Mouse (Mus musculus) hindbrain, embryonic 10.5 days (tissue): ENCODE measurements around the gene Rps3a1. TPM values are rescaled to one million over a fixed set of nuclear protein-coding genes. Genes with fewer than 3 reads are reported as not detected.
"Not testable (repeated sequence)": the region's sequence is repeated elsewhere in the genome, so short reads cannot be mapped to it uniquely, and the experiment has no call there.

ENCODE experiments used
- DNase-seq: peaks from one replicate; pipeline ENCODE4 v3.0.0-alpha.2; 2017; ENCODE audit warnings: low spot score
- H3K27ac ChIP-seq: fragments of 300-500 bp; sonication (generic); 2 replicates; pipeline ENCODE4 v1.5.1; 2016; ENCODE audit warnings: mild to moderate bottlenecking, moderate library complexity
- H3K27me3 ChIP-seq: fragments of 300-500 bp; sonication (generic); 2 replicates; pipeline ENCODE4 v1.6.1; 2016; ENCODE audit warnings: mild to moderate bottlenecking; ENCODE audit not compliant: poor library complexity, insufficient read depth, severe bottlenecking
- H3K36me3 ChIP-seq: fragments of 300-500 bp; sonication (generic); 2 replicates; pipeline ENCODE4 v1.6.1; 2016; ENCODE audit warnings: mild to moderate bottlenecking, moderate library complexity
- H3K4me1 ChIP-seq: fragments of 300-500 bp; sonication (generic); replicated peaks from 2 replicates; pipeline ENCODE4 v1.6.1; 2016; ENCODE audit warnings: mild to moderate bottlenecking
- H3K4me3 ChIP-seq: fragments of 300-500 bp; sonication (generic); 2 replicates; pipeline ENCODE4 v1.5.1; 2016; ENCODE audit warnings: mild to moderate bottlenecking, moderate library complexity
- H3K9me3 ChIP-seq: fragments of 300-500 bp; sonication (generic); 2 replicates; pipeline ENCODE4 v1.6.1; 2016; ENCODE audit warnings: mild to moderate bottlenecking, moderate library complexity
- WGBS: fragments of 180-500 bp; shearing (Covaris S2); methylation state at CpG from one replicate; pipeline ENCODE4 v1.1.7; 2016; 5-methylcytosine and 5-hydroxymethylcytosine counted together
- polyA plus RNA-seq: library from polyadenylated mRNA; unstranded; fragments of >200 nt; fragmentation: Nextera tagmentation; extraction: Ambion mirVana; gene quantifications from 2 replicates; pipeline ENCODE4 v1.2.1, GENCODE M21; 2016

Rps3a1 gene
- polyA plus RNA-seq, 1 experiment from 2014 or later = 978 TPM

DNA sequence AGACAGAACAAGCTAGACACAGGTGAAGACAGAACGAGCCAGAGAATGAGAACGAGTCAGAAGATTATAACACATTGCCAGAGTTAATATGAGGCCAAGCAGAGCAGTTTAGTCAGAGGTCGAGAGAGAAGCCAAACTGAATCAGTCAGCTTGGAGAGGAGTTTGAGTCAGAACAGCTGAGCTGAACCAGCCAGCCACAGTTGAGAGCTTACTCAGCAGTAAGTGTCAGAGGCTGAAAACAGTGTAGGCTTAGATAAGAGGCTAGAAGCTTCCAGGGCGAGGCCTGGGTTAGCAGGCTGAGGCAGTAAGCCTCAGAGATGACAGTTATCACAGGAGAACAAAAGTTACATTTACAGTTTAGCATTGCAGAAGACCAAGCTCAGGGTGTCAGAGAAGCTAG, 33.9 kb downstream of the Rps3a1 start:
- Histone ChIP-seq H3K9me3 (no peaks in the 10 kb centered on the region), H3K36me3 (no peaks in the 10 kb centered on the region), H3K27ac (no peak overlapping the region), H3K4me3 (no peak overlapping the region), H3K4me1 (0 out of 2 replicates have a peak, but pooled peaks cover 9% of the 10 kb centered on the region), H3K27me3 (no peaks in the 10 kb centered on the region)
- 88% methylated on average over 4 of the region's 4 CpGs for WGBS
- DNase-seq = no peak

DNA sequence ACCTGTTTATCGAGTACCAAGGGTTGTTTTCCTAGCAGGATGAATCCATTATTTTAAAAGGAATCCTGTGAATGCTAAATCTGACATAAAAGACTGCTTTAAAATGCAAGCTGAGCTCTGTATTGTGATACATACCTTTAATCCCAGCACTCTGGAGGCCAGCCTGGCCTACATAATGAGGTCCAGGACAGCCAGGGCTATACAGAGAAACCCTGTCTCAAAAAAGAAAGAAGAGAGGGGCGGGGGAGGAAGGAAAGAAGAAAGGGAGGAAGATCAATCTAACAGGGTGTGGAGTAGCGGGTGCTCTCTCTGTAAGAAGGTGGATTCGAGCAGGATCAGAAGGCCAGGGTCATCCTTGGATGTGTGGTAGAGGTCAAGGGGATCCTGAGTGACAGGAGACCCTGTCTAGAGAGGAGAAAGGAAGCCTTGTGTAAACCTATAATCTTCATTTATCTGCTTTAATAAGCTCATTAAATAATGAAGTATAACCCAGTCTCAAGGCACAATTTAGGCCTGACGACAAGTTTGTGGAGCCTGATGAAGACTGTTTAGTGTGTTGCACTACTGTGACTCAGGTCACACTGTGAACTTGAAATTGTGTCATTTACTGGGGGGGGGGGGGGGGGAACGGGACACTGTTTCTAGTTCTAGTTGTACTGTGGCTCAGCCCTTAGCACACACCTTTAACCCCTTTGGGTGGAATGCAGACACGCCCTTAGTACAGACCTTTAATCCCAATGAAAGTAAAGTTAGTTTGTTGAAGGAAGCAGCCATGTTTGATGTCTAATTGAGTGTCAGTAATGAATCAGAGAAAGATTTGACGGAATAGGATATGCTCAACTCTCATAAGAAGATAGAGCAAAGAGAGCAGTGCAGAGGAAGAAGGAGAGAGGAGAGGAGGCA, 34.6 kb downstream of the Rps3a1 start:
- H3K36me3 ChIP-seq = 0 out of 2 replicates have a peak, but pooled peaks cover 2% of the 10 kb centered on the region
- no peaks in the 10 kb centered on the region for H3K9me3 ChIP-seq
- no peaks in the 10 kb centered on the region for H3K27me3 ChIP-seq
- 76% methylated on average over 8 of the region's 8 CpGs for WGBS
- no peak overlapping the region for H3K4me3 ChIP-seq
- H3K27ac ChIP-seq = no peak overlapping the region
- H3K4me1 ChIP-seq = 0 out of 2 replicates have a peak, but pooled peaks cover 9% of the 10 kb centered on the region
- no peak for DNase-seq

DNA sequence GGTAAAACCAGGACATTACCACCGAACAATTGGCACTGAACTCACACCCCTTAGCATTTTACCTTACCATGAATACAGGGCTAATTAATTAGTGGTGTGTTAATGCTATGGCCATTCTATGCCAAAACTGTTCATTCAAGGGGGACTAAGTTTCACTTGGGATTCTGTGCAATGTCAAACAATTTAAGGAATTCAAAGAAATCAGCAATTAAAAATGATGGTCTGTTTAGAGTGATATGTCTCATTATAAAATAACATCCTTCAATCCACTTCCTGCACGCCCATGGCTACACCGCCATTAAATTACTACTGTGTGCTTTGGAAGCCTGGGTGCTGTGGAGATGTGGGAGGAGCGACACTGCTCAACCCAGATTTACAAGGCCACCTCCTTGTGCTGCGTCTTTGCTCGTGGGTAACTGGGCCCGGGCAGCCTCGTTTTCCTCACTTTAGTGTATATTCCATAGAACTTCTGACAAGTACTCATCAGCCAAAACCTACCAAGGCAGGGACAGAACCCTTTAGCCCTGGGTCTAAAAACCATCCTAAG, 36.3 kb downstream of the Rps3a1 start:
- 90% methylated on average over 8 of the region's 8 CpGs for WGBS
- H3K27ac ChIP-seq = no peak overlapping the region
- H3K4me3 ChIP-seq = no peak overlapping the region
- no peak for DNase-seq
- H3K27me3 ChIP-seq = no peaks in the 10 kb centered on the region
- 0 out of 2 replicates have a peak, but pooled peaks cover 2% of the 10 kb centered on the region for H3K36me3 ChIP-seq
- H3K4me1 ChIP-seq = 0 out of 2 replicates have a peak, but pooled peaks cover 9% of the 10 kb centered on the region
- no peaks in the 10 kb centered on the region for H3K9me3 ChIP-seq

DNA sequence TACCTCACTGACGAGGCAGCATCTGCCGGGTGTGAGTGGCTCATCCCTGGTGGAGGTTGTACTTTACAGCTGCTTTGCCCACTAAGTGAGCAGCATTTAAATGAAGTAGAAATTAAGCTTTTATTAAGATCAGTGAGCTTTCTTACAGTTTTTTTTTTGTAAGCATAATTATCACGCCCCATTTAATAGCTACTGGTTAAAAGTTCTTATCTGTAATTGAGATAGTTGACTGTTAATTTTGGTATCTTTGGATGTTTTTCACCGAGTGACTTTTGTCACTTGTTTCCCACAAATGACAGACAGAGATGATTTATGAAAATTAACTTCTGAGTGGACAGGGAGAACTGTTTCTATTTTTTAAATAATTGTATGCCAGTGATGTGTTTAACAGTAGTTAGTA, 37.6 kb downstream of the Rps3a1 start:
- DNase-seq = no peak
- WGBS = 94% methylated on average over 4 of the region's 4 CpGs

DNA sequence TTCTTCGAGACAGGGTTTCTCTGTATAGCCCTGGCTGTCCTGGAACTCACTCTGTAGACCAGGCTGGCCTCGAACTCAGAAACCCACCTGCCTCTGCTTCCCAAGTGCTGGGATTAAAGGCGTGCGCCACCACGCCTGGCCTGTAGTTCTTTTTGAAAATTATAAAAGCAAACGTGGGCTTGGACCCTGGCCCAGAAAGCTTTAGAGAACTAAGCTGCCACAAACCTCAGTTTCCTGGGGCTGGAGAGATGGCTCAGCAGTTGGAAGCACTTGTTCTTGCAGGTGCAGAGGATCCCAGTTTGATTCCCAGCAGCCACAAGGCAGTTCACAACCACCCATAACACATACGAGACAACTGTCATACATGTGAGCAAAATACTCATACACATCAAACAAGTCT, 38.1 kb downstream of the Rps3a1 start:
- not testable (repeated sequence) for H3K4me1 ChIP-seq, H3K4me3 ChIP-seq, H3K27ac ChIP-seq, H3K36me3 ChIP-seq, DNase-seq, H3K27me3 ChIP-seq, H3K9me3 ChIP-seq
- 91% methylated on average over 7 of the region's 7 CpGs for WGBS

More for the DNA sequence above, 37.6 kb downstream of the Rps3a1 start:
- Histone ChIP-seq H3K4me1 (0 out of 2 replicates have a peak, but pooled peaks cover 5% of the 10 kb centered on the region), H3K9me3 (no peaks in the 10 kb centered on the region), H3K27ac (no peak overlapping the region), H3K4me3 (no peak overlapping the region), H3K36me3 (0 out of 2 replicates have a peak, but pooled peaks cover 2% of the 10 kb centered on the region), H3K27me3 (no peaks in the 10 kb centered on the region)

DNA sequence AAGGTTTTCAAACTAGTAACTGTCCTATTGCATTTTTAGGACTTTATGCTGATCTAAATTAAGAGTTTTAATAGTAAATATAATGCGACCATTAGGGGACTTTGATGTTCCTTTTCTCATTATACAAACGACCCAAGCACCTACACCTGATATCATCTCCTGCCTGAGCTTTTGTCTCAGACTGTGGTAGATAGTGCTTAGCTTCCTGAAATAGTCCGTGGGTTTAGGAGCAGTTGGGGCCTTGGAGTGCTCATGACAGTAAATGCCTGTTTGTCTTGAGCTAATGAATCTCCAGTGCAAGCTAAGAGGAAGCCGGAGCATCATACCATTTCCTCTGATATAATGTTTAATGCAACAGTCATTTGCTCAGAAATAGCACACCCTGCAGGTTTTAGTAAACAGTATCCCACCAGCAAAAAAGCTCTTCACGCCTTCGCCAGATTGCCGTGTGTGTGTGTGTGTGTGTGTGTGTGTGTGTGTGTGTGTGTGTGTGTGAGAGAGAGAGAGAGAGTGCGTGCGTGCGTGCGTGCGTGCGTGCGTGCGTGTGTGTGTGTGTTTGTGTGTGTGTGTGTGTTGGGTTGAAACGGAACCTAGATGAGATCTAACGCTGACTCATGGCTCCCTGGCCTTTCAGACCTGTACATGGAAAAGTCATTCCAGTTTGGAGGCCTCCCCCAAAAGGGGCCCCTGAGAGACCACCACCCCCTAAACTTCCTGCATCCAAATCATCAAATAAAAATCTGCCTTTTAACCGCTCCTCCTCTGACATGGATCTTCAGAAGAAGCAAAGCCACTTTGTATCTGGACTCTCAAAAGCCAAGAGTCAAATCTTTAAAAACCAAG, 38.8 kb downstream of the Rps3a1 start:
- no peak overlapping the region for H3K4me3 ChIP-seq
- WGBS = 83% methylated on average over 18 of the region's 18 CpGs
- 0 out of 2 replicates have a peak, but pooled peaks cover 2% of the 10 kb centered on the region for H3K36me3 ChIP-seq
- no peaks in the 10 kb centered on the region for H3K9me3 ChIP-seq
- H3K27me3 ChIP-seq = no peaks in the 10 kb centered on the region
- H3K27ac ChIP-seq = no peak overlapping the region
- H3K4me1 ChIP-seq = 0 out of 2 replicates have a peak, but pooled peaks cover 4% of the 10 kb centered on the region
- no peak for DNase-seq

DNA sequence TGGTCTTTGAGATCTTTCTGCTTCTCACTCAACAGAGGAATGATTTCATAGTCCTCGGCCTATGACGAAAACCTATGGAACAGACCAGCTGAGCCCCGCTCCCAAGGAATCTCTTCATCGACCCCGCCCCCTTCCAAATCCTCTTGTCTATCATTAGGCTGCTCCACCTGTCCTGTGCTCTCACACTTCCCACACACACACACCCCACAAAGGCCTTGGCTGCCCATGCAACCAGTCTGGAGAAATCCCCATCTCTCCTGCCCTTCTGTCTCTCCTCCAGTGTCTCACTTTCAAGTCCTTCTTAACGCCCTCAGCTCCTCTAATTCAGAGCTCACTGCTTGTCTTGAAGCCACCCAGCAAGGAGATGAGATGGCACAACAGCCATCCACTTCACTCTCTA, 40.5 kb downstream of the Rps3a1 start:
- 91% methylated on average over 6 of the region's 6 CpGs for WGBS
- no peaks in the 10 kb centered on the region for H3K9me3 ChIP-seq
- H3K36me3 ChIP-seq = 0 out of 2 replicates have a peak, but pooled peaks cover 2% of the 10 kb centered on the region
- no peak overlapping the region for H3K4me3 ChIP-seq
- no peak overlapping the region for H3K27ac ChIP-seq
- no peak for DNase-seq
- no peaks in the 10 kb centered on the region for H3K27me3 ChIP-seq
- H3K4me1 ChIP-seq = no peaks in the 10 kb centered on the region

DNA sequence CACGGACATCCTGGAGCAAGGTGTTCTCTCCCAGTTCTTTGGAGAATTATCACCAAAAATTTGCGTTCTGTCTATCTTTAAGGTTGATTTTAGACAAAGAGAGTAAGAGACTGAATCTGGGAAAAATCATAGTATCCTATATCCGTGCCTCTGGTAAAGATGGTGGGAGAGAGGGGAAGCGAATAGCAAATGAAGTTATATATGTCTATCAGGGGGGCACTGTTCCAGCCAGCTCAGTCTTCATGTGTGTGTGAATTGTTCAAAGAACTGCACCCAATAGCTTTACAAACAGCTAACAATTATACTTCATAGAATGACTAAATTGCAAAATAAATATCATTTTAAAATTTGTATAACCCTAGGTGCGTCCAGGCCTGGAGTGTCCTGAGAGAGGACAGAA, 48.6 kb downstream of the Rps3a1 start:
- Histone ChIP-seq H3K4me1 (peaks cover 3% of the 10 kb centered on the region), H3K27me3 (no peaks in the 10 kb centered on the region), H3K27ac (no peak overlapping the region), H3K4me3 (no peak overlapping the region), H3K9me3 (no peaks in the 10 kb centered on the region), H3K36me3 (no peaks in the 10 kb centered on the region)
- no peak for DNase-seq
- 79% methylated on average over 5 of the region's 5 CpGs for WGBS

DNA sequence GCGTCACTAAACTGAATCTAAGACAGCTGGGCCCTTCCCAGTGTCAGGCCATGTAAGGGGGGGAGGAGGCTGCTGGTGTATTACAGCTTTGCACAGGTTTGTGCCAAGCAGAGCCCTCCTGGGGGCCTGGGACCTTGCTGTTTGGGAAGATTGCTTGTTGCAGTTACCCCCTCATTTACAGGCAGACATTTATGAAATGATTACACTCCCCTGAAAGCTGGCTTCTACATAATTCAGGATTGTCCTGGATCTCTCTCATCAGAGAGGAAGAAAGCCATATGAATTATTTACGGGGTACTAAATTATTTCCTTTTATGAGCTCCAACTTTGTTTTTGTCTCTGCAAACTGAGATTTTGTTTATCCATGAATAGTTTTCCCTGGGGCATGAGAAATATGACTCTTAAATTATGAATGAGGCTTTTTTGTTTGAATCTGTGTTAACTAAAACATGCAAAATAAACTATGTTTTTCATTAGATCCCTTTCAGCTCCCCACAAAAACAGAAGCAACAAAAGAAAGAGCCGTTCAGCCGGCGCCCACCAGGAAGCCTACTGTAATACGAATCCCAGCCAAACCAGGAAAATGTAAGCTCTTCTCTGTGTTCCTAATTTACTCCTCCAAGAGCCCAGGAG, 49.2 kb downstream of the Rps3a1 start:
- Histone ChIP-seq H3K27me3 (no peaks in the 10 kb centered on the region), H3K4me3 (no peak overlapping the region), H3K36me3 (no peaks in the 10 kb centered on the region), H3K4me1 (peaks cover 3% of the 10 kb centered on the region), H3K9me3 (no peaks in the 10 kb centered on the region), H3K27ac (0 out of 2 replicates have a peak overlapping the region, but pooled peaks have one; percentile 29)
- DNase-seq = no peak
- 43% methylated on average over 6 of the region's 6 CpGs for WGBS

Other genes with a start within 250 kb of the Rps3a1 start
- 7.9 and 9.0 TPM in 2 replicates for gene Sh3d19, start 171.6 kb downstream of the Rps3a1 start, polyA plus RNA-seq
- gene Prss48, start 140.2 kb downstream of the Rps3a1 start, polyA plus RNA-seq = not detected in 2 replicates
- gene Lrba, start 82.0 kb upstream of the Rps3a1 start, polyA plus RNA-seq = 4.0 and 4.5 TPM in 2 replicates